Mouse (Mus musculus) bone marrow, adult 2 months (tissue): ENCODE measurements around the gene Agpat2.

ENCODE experiments used
- CTCF ChIP-seq: fragments of 200-500 bp; IDR thresholded peaks from 2 replicates; pipeline ENCODE4 v1.5.1; 2011; ENCODE audit warnings: low read length, control low read depth; ENCODE audit not compliant: control insufficient read depth, insufficient read depth
- POLR2A ChIP-seq: fragments of 200-500 bp; IDR thresholded peaks from 2 replicates; pipeline ENCODE4 v1.6.1; 2011; ENCODE audit warnings: low read depth, mild to moderate bottlenecking, control low read depth, low read length, borderline replicate concordance; ENCODE audit not compliant: control insufficient read depth

DNA sequence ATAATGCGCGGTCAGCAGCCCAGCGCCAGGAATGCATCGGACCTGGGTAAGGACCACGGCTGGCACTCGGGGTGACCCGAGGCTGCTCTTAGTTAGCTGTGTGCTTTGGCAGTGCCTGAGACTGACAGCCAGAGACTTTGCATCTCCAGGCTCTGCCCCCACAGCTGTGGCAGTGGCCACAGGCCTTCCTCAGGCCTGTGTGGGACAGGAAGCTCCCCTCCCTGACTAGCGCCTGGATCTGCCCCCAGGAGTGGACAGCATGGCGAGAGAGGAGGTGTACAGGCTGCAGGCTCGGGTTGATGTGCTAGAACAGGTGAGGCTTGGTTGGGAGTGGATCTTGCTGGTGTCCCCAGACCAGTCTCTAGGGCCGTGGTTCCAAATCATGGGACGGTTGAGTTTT, 12.8 kb downstream of the Agpat2 start:
- TF ChIP-seq POLR2A (no peak), CTCF (no peak)
